Mouse (Mus musculus) brain, embryonic 14.5 days (tissue): Measurements from ENCODE around the gene Col4a4.

Source experiments
- CTCF ChIP-seq: fragments of 200-500 bp; IDR thresholded peaks from 2 replicates; pipeline ENCODE4 v1.5.1; 2012; ENCODE audit warnings: inconsistent platforms, mild to moderate bottlenecking, moderate library complexity, borderline replicate concordance; ENCODE audit not compliant: insufficient read depth, insufficient read length; ENCODE audit errors: extremely low read depth
- POLR2A ChIP-seq: fragments of 200-500 bp; IDR thresholded peaks from 2 replicates; pipeline ENCODE4 v1.6.1; 2012; ENCODE audit warnings: mild to moderate bottlenecking, inconsistent platforms, borderline replicate concordance; ENCODE audit not compliant: poor library complexity, insufficient read depth, insufficient read length, severe bottlenecking; ENCODE audit errors: extremely low read depth

GRCm38 (mm10) chr1:82446049-82446448 lies 140.6 kb downstream of the Col4a4 start:
- TF ChIP-seq CTCF = no peak
- TF ChIP-seq POLR2A = no peak
